Mouse (Mus musculus) forebrain, embryonic 16.5 days (tissue): ENCODE results near the gene Pkig. TPM values are rescaled to one million over a fixed set of nuclear protein-coding genes. Genes with fewer than 3 reads are reported as not detected.
A peak's percentile ranks its signal among the peaks of the same experiment; 100 is the strongest.

Experiments
- ATAC-seq: fragments of 200-750 bp; cut with Nextera tagmentation; 2 replicates; pipeline ENCODE4 v1.8.0; 2017; ENCODE audit warnings: mild to moderate bottlenecking, moderate library complexity
- H3K27ac ChIP-seq: fragments of 300-500 bp; sonication (generic); 2 replicates; pipeline ENCODE4 v1.5.1; 2014; ENCODE audit warnings: low read length, control low read depth
- H3K27me3 ChIP-seq: fragments of 300-500 bp; sonication (generic); replicated peaks from 2 replicates; pipeline ENCODE4 v1.6.1; 2014; ENCODE audit warnings: low read length; ENCODE audit not compliant: control insufficient read depth, insufficient read depth
- H3K36me3 ChIP-seq: fragments of 300-500 bp; sonication (generic); 2 replicates; pipeline ENCODE4 v1.6.1; 2014; ENCODE audit not compliant: control insufficient read depth, insufficient read depth
- H3K4me1 ChIP-seq: fragments of 300-500 bp; sonication (generic); replicated peaks from 2 replicates; pipeline ENCODE4 v1.6.1; 2014; ENCODE audit warnings: low read length; ENCODE audit not compliant: control insufficient read depth, insufficient read depth
- H3K4me2 ChIP-seq: fragments of 300-500 bp; sonication (generic); 2 replicates; pipeline ENCODE4 v1.6.1; 2014; ENCODE audit warnings: mild to moderate bottlenecking, low read length, control low read depth
- H3K4me3 ChIP-seq: fragments of 300-500 bp; sonication (generic); replicated peaks from 2 replicates; pipeline ENCODE4 v1.5.1; 2014; ENCODE audit warnings: mild to moderate bottlenecking, low read length, control low read depth
- H3K9ac ChIP-seq: fragments of 300-500 bp; sonication (generic); replicated peaks from 2 replicates; pipeline ENCODE4 v1.6.1; 2014; ENCODE audit warnings: low read depth, low read length, control low read depth
- H3K9me3 ChIP-seq: fragments of 300-500 bp; sonication (generic); 2 replicates; pipeline ENCODE4 v1.6.1; 2016; ENCODE audit warnings: low read length; ENCODE audit not compliant: control insufficient read depth
- WGBS: fragments of 180-500 bp; shearing (Covaris S2); extraction: QIAGEN DNeasy Blood & Tissue Kit; methylation state at CpG from one replicate; pipeline ENCODE4 v1.1.7; 2014; 5-methylcytosine and 5-hydroxymethylcytosine counted together
- polyA plus RNA-seq: library from polyadenylated mRNA; unstranded; fragments of >200 nt; fragmentation: Nextera tagmentation; extraction: Ambion mirVana; gene quantifications from 2 replicates; pipeline ENCODE4 v1.2.1, GENCODE M21; 2015

Gene Pkig
- polyA plus RNA-seq, 1 experiment from 2014 or later, result 153 TPM

DNA sequence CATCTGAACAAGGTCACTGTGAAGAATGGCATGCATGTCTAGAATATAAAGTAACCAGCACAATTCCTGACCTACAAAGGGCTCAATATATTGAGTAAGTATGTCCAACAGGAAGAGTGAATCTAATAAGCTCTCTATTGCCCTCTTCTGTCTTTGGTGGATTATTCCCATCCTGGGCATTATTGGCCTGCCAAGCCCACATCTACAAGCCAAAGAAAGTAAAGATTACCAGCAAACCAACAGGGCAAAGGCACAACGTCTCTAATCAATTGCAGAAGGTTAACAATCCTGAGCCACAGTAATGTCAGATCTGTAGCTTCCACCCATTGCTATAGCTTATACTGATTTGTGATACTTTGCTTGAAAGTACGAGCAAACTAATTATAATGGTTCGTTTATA is 17.7 kb upstream of the Pkig start:
- H3K27ac ChIP-seq, result no peak overlapping the region
- H3K4me1 ChIP-seq, result peaks cover 23% of the 10 kb centered on the region
- no peak overlapping the region for H3K4me3 ChIP-seq
- H3K27me3 ChIP-seq, result no peaks in the 10 kb centered on the region
- ATAC-seq, result no peak
- H3K9me3 ChIP-seq, result no peaks in the 10 kb centered on the region
- H3K36me3 ChIP-seq, result peaks cover under 1% of the 10 kb centered on the region; the same call in 1 of the 2 replicates
- H3K4me2 ChIP-seq, result no peak overlapping the region
- H3K9ac ChIP-seq, result no peak overlapping the region
- 57% methylated on average over 3 of the region's 3 CpGs for WGBS

DNA sequence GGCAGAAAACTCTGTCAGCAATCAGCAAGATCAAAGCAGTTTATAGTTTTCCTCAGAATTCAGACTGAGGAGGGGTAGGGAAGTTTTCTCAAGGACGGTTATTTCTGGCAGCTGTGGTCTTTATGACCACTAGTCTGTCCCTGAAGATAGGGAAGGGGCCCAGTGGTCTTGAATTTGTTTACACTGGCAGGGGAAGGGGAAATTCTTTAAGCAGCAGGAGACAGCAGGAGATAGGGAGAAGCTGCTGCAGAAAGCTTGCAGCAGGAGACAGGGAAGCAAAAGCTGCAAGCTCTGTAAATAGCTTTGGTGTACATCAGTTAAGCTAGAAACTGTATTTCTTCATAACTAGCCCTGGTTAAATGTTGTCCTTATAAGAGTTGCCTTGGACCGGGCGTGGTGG is 16.5 kb upstream of the Pkig start:
- H3K9ac ChIP-seq, result no peak overlapping the region
- no peak overlapping the region for H3K27ac ChIP-seq
- no peaks in the 10 kb centered on the region for H3K27me3 ChIP-seq
- H3K9me3 ChIP-seq, result no peaks in the 10 kb centered on the region
- ATAC-seq, result no peak
- H3K4me1 ChIP-seq, result peaks cover 23% of the 10 kb centered on the region
- 84% methylated on average over 3 of the region's 3 CpGs for WGBS
- no peaks in the 10 kb centered on the region for H3K36me3 ChIP-seq
- H3K4me2 ChIP-seq, result no peak overlapping the region
- H3K4me3 ChIP-seq, result no peak overlapping the region

DNA sequence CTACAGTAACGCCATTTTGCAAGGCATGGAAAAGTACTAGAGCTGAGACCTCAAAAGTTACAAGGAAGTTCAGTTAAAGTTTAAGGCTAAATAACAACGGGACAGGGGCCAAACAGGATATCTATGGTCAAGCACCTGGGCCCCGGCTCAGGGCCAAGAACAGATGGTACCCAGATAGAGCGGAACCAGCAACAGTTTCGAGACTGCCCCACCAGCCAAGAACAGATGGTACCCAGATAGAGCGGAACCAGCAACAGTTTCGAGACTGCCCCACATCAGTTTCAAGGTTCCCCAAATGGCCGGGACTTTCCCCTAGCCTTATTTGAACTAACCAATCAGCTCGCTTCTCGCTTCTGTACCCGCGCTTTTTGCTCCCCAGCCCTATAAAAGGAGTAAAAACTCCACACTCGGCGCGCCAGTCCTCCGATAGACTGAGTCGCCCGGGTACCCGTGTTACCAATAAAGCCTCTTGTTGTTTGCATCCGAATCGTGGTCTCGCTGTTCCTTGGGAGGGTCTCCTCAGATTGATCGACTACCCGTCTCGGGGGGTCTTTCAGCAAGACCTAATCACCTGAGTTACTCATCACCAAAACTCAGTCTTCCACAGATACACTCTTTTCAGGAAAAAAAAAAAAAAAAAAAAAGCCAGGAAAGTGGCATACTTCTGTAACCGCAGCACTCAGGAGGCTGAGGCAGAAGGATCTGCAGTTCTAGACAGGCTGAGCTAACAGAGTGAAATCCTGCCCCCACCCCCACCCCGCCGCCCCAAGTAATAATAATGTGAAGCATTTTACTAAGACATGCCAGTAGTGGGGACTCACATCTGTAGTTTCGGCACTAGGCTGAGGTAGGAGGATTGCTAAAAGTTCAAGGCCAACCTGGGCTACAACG is 15.3 kb upstream of the Pkig start:
- H3K9ac ChIP-seq, result no peak overlapping the region; the same call in 1 of the 2 replicates
- ATAC-seq, result no peak
- no peaks in the 10 kb centered on the region for H3K27me3 ChIP-seq
- H3K4me3 ChIP-seq, result no peak overlapping the region
- peaks cover 23% of the 10 kb centered on the region for H3K4me1 ChIP-seq
- H3K4me2 ChIP-seq, result peak overlapping the region; percentile 76
- H3K27ac ChIP-seq, result no peak overlapping the region; the same call in 1 of the 2 replicates
- no peaks in the 10 kb centered on the region for H3K9me3 ChIP-seq
- H3K36me3 ChIP-seq, result no peaks in the 10 kb centered on the region
- WGBS, result 91% methylated on average over 30 of the region's 30 CpGs

DNA sequence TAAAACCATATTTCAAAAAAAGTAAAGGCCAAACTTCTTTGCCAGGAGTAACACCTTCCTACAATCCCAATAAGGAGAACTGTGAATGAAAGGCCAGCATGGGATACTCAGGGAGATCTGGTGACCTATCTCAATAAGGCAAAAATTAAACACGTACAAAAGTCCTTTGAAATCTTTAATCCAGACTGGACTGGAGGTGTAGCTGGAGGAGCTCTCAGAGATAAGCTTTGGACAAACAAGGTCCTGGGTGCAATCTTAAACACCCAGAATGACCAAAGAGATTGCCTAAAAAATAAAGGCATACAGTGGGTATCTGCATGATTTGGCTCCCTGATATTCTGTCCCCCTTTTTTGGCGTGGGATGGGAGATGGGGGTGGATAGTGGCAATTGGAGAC is 14.6 kb upstream of the Pkig start:
- no peak overlapping the region for H3K27ac ChIP-seq
- no peaks in the 10 kb centered on the region for H3K9me3 ChIP-seq
- no peaks in the 10 kb centered on the region for H3K36me3 ChIP-seq
- 74% methylated on average over 2 of the region's 2 CpGs for WGBS
- H3K4me2 ChIP-seq, result peak overlapping the region; percentile 76
- H3K4me3 ChIP-seq, result peak overlapping the region; percentile 98
- peak overlapping the region; percentile 98 for H3K9ac ChIP-seq
- H3K27me3 ChIP-seq, result no peaks in the 10 kb centered on the region
- H3K4me1 ChIP-seq, result peaks cover 23% of the 10 kb centered on the region
- ATAC-seq, result no peak

DNA sequence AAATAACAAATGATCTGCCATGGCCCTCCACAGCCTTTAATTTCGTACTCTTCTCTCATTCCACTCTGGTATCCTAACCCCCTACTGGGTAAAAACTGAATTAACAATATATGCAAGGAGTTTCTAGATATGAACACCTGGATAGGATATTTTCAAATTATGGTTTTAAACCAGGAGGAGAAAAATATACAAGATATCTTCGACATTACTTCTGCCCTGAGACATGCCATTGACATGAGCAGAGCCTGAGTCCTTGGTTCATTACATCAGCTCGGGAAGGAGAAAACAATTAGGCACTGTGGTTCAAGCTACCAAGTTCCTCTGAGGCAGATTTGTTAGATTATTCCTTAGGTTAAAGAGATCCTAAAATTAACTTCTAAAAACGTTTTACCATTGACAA is 14.1 kb upstream of the Pkig start:
- Histone ChIP-seq H3K36me3 (no peaks in the 10 kb centered on the region), H3K4me3 (peak overlapping the region; percentile 98), H3K9ac (peak overlapping the region; percentile 98), H3K9me3 (no peaks in the 10 kb centered on the region), H3K4me1 (peaks cover 22% of the 10 kb centered on the region), H3K4me2 (peak overlapping the region; percentile 76), H3K27me3 (no peaks in the 10 kb centered on the region; the same call in 1 of the 2 replicates), H3K27ac (no peak overlapping the region; the same call in none of the 2 replicates)
- no peak for ATAC-seq
- WGBS, result 5% methylated on average over 4 of the region's 4 CpGs

DNA sequence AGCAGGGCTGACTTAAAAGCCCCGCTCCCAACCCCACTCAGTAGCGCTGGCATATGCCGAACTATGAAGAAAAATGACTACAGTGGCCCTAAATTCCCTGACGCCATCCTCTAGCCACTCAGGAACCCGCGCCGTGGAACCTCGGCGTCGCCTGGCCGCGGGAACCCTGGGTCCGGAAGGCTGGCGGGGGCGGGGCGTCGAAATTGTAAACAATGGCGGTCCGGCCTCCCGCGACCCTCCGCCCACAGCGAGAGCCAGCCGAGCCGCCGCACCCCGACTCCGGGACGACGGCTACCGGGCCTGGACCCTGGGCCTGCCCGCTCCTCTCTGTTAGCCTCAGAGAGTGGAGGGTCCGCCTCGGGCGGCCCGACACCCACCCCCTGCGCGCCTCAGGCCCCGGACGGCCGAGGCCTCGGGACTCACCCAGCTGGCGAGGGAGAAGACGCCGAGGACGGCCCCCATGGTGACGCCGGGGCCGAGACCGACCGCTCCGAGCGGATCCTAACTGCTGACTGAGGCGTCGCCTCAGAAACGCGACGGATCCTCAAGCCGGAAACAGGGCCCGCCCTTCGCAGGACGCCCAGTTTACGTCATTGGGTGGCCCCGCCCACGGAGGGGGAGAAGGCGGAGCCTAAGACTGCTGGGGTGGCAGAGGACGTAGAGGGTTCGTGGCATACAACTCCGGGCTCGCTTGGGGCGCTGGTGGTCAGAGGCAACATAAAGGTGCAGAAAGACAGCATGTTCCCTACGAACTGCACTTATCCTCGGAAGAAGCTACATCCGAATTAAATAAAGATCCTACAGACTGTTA is 13.4 kb upstream of the Pkig start, which contains the start of gene Serinc3:
TSS of gene Serinc3 (minus strand) at position 557 of the 811 bp plus-strand sequence.
- ATAC-seq, result peak; percentile 97
- Histone ChIP-seq H3K9me3 (no peaks in the 10 kb centered on the region), H3K4me3 (peak within 1 kb of the TSS; percentile 98), H3K27me3 (no peaks in the 10 kb centered on the region; the same call in 1 of the 2 replicates), H3K4me1 (peaks cover 20% of the 10 kb centered on the region), H3K9ac (peak within 1 kb of the TSS; percentile 98), H3K36me3 (no peaks in the 10 kb centered on the region), H3K27ac (peak within 1 kb of the TSS; percentile 94), H3K4me2 (peak within 1 kb of the TSS; percentile 76)
- under 1% methylated on average over 74 of the region's 74 CpGs for WGBS

DNA sequence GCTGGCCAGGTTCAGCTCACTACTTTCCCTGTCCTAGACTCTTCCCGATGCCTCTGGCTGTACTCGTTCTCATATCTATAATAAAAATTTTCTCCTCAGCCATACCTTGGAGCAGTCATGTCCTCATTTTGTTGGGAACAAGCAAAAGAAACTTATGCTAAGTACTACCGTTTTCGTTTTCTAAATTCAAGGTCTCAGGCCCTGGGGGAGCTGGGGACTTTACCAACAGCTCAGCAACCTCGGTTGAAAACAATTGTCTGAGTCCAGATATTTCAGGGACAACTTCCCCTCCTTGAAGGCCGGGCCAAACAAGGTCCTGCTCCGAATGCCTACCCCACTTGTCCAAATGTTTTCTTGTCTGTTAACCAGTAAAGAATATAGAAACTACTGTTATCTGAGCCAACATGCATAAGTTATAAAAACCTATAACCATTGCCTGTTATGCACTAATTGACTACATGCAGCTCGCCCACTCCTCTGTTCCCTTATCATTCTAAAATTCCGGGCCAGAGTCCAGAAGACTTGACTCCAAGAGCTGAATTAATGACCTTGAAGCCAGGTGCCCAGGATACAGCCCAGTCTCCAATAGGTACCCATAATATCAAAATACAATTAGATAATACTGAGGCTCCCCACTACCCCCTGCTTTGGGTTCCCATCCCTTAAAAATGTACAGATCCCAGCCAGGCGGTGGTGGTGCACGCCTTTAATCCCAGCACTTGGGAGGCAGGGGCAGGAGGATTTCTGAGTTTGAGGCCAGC is 12.3 kb upstream of the Pkig start:
- H3K9me3 ChIP-seq, result peaks cover 5% of the 10 kb centered on the region
- H3K4me2 ChIP-seq, result no peak overlapping the region
- no peak overlapping the region for H3K27ac ChIP-seq
- H3K36me3 ChIP-seq, result no peaks in the 10 kb centered on the region
- 82% methylated on average over 11 of the region's 11 CpGs for WGBS
- ATAC-seq, result 0 out of 2 replicates have a peak, but pooled peaks have one; percentile 0
- H3K27me3 ChIP-seq, result no peaks in the 10 kb centered on the region; the same call in 1 of the 2 replicates
- peaks cover 20% of the 10 kb centered on the region for H3K4me1 ChIP-seq
- H3K4me3 ChIP-seq, result no peak overlapping the region
- no peak overlapping the region for H3K9ac ChIP-seq

DNA sequence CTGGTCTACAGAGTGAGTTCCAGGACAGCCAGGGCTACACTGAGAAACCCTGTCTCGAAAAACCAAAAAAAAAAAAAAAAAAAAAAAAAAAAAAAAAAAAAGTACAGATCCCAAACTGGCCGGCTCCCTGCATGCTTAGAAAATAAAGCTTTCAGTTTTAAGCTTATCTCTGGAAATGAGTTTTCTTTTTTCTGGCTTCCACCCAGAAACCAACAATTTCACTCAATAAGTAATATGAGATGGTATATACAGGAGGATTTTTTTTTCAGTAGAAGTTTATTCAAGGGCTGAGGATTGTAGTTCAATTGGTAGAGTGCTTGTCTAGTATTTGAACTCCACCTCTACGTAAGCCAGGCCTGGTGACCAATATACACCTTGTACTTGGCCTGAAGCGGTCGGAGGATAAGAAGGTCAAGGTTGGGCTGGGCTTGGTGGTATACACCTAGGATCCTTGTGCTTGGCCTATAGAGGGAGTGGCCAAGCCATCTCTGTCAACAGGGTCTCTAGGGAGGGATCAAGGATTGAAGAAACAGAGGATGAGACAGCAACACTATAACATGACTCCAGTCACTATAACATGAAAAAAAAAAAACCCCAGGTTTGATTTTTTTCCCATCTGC is 11.6 kb upstream of the Pkig start:
- H3K4me2 ChIP-seq, result no peak overlapping the region
- H3K4me3 ChIP-seq, result no peak overlapping the region
- no peaks in the 10 kb centered on the region for H3K36me3 ChIP-seq
- no peak overlapping the region for H3K27ac ChIP-seq
- peaks cover 5% of the 10 kb centered on the region for H3K9me3 ChIP-seq
- ATAC-seq, result no peak
- no peak overlapping the region for H3K9ac ChIP-seq
- no peaks in the 10 kb centered on the region; the same call in 1 of the 2 replicates for H3K27me3 ChIP-seq
- H3K4me1 ChIP-seq, result peaks cover 20% of the 10 kb centered on the region
- 89% methylated on average over 5 of the region's 5 CpGs for whole genome bisulfite sequencing
